26 mouse cellular contexts compared by ENCODE assay signal in genomic region chr11:19873796-19874195, GRCm38 (mm10). TPM values are rescaled to one million over a fixed set of nuclear protein-coding genes. Genes with fewer than 3 reads are reported as not detected.
DNase-seq lines count a peak whose midpoint lies in the region; ATAC-seq lines count a peak whose summit lies in the region.
"Had no signal": no experiment of that assay in that cellular context is flagged by ENCODE, and none has a peak within 500 bp of the region (broad histone marks: within the 10 kb centered on the region; RNA-seq: fewer than 3 reads in every experiment).

No protein-coding gene starts in this region.

- H3K36me3 ChIP-seq in embryonic facial prominence, embryonic 14.5 days (ENCODE audit: control insufficient read depth, insufficient read depth, low read length) = no peaks in the 10 kb centered on the region
- no peaks in the 10 kb centered on the region for H3K36me3 ChIP-seq in embryonic facial prominence, embryonic 10.5 days (replicated peaks)
- no peaks in the 10 kb centered on the region for H3K36me3 ChIP-seq in midbrain, embryonic 10.5 days
- H3K36me3 ChIP-seq: embryonic facial prominence, embryonic 13.5 days; G1E; heart, embryonic 10.5 days; heart, embryonic 13.5 days had no signal

- H3K4me2 ChIP-seq in embryonic facial prominence, embryonic 14.5 days (ENCODE audit: low read depth, low read length) = no peak overlapping the region
- H3K4me2 ChIP-seq: embryonic facial prominence, embryonic 13.5 days; heart, embryonic 13.5 days; hindbrain, embryonic 14.5 days had no signal

- H3K9ac ChIP-seq in embryonic facial prominence, embryonic 14.5 days (ENCODE audit: low read depth, low read length) = no peak overlapping the region
- H3K9ac ChIP-seq: embryonic facial prominence, embryonic 13.5 days; forebrain, postnatal 0 days; heart, embryonic 13.5 days; hindbrain, embryonic 14.5 days had no signal

- H3K4me1 ChIP-seq in embryonic facial prominence, embryonic 14.5 days (ENCODE audit: control insufficient read depth, insufficient read depth, low read length) = no peaks in the 10 kb centered on the region
- peaks cover 5% of the 10 kb centered on the region; the same call in 1 of the 2 replicates for H3K4me1 ChIP-seq in embryonic facial prominence, embryonic 10.5 days
- peaks cover 11% of the 10 kb centered on the region for H3K4me1 ChIP-seq in midbrain, embryonic 10.5 days
- H3K4me1 ChIP-seq: embryonic facial prominence, embryonic 13.5 days had no signal

- peak; percentile 24 for DNase-seq in embryonic facial prominence, embryonic 14.5 days (ENCODE audit: low spot score)
- DNase-seq in embryonic facial prominence, embryonic 10.5 days (ENCODE audit: low spot score) = no peak
- DNase-seq in urinary bladder, adult 2 months (ENCODE audit: low spot score) = peak; percentile 34
- DNase-seq in urinary bladder, postnatal 10 days (ENCODE audit: low spot score) = no peak
- peak; percentile 29 for DNase-seq in urinary bladder, postnatal 25 days (ENCODE audit: low spot score)
- no peak for DNase-seq in midbrain, embryonic 10.5 days (ENCODE audit: low spot score)
- DNase-seq: adrenal gland, postnatal 10 days; adrenal gland, postnatal 36 days; cerebellum, adult 18-20 months; cerebellum, adult 9-11 months; cerebellum, postnatal 25 days; forebrain, postnatal 0 days; gastrocnemius, adult 2 months; gastrocnemius, postnatal 14 days; heart, adult 2 months; heart, postnatal 14 days; heart, postnatal 4 days had no signal

- WGBS in embryonic facial prominence, embryonic 14.5 days = 76% methylated on average over 6 of the region's 6 CpGs
- WGBS in embryonic facial prominence, embryonic 10.5 days = 81% methylated on average over 6 of the region's 6 CpGs
- 91% methylated on average over 6 of the region's 6 CpGs for WGBS in midbrain, embryonic 10.5 days

- no peak overlapping the region for H3K27ac ChIP-seq in embryonic facial prominence, embryonic 14.5 days (replicated peaks; ENCODE audit: low read depth, low read length)
- no peak overlapping the region for H3K27ac ChIP-seq in embryonic facial prominence, embryonic 10.5 days (replicated peaks)
- no peak overlapping the region for H3K27ac ChIP-seq in midbrain, embryonic 10.5 days (replicated peaks)
- H3K27ac ChIP-seq: embryonic facial prominence, embryonic 13.5 days; gastrocnemius, adult 2 months; heart, adult 2 months; heart, embryonic 10.5 days; heart, embryonic 13.5 days; hindbrain, embryonic 14.5 days; hindbrain, postnatal 0 days had no signal

- no peaks in the 10 kb centered on the region for H3K9me3 ChIP-seq in embryonic facial prominence, embryonic 14.5 days (ENCODE audit: control insufficient read depth, low read length)
- no peaks in the 10 kb centered on the region for H3K9me3 ChIP-seq in embryonic facial prominence, embryonic 10.5 days
- no peaks in the 10 kb centered on the region for H3K9me3 ChIP-seq in midbrain, embryonic 10.5 days (replicated peaks)
- H3K9me3 ChIP-seq: embryonic facial prominence, embryonic 13.5 days; G1E; heart, embryonic 10.5 days; heart, embryonic 13.5 days had no signal

- H3K27me3 ChIP-seq in embryonic facial prominence, embryonic 14.5 days (replicated peaks; ENCODE audit: control insufficient read depth, insufficient read depth, low read length) = no peaks in the 10 kb centered on the region
- H3K27me3 ChIP-seq in embryonic facial prominence, embryonic 10.5 days (replicated peaks; ENCODE audit: low read depth, poor library complexity, severe bottlenecking) = no peaks in the 10 kb centered on the region
- no peaks in the 10 kb centered on the region for H3K27me3 ChIP-seq in midbrain, embryonic 10.5 days (ENCODE audit: low read depth, poor library complexity, severe bottlenecking)
- H3K27me3 ChIP-seq: embryonic facial prominence, embryonic 13.5 days; heart, embryonic 13.5 days; Patski had no signal

- no peak for ATAC-seq in embryonic facial prominence, embryonic 14.5 days (ENCODE audit: low read depth)
- no peak for ATAC-seq in granulocyte monocyte progenitor cell, adult 5-6 weeks (replicated peaks; ENCODE audit: poor library complexity, severe bottlenecking)
- ATAC-seq: forebrain, embryonic 14.5 days; forebrain, postnatal 0 days; hindbrain, postnatal 0 days; Patski had no signal

- H3K4me3 ChIP-seq in embryonic facial prominence, embryonic 14.5 days (ENCODE audit: low read depth, low read length) = no peak overlapping the region
- H3K4me3 ChIP-seq in embryonic facial prominence, embryonic 10.5 days = no peak overlapping the region
- no peak overlapping the region for H3K4me3 ChIP-seq in midbrain, embryonic 10.5 days
- H3K4me3 ChIP-seq: embryonic facial prominence, embryonic 13.5 days; gastrocnemius, adult 2 months; heart, adult 2 months; heart, embryonic 10.5 days; heart, embryonic 13.5 days had no signal

RNA-seq across cellular contexts. Expression of gene Spred2, which starts 50.4 kb away (rescaled TPM):
- 7.7 and 8.7 TPM in 2 replicates for polyA plus RNA-seq in embryonic facial prominence, embryonic 14.5 days (2014; fragmentation: Nextera tagmentation; extraction: Ambion mirVana)
- 8.3 and 8.6 TPM in 2 replicates for polyA plus RNA-seq in embryonic facial prominence, embryonic 10.5 days (2016; fragmentation: Nextera tagmentation; extraction: Ambion mirVana)
- 23.2 and 31.7 TPM in 2 replicates for polyA plus RNA-seq in urinary bladder, adult 2 months (2012; rRNA removed)
- polyA plus RNA-seq in midbrain, embryonic 10.5 days (2016; fragmentation: Nextera tagmentation; extraction: Ambion mirVana) = 5.9 and 6.8 TPM in 2 replicates
- total RNA-seq in granulocyte monocyte progenitor cell, adult 5-6 weeks (2014; fragmentation: Nextera tagmentation) = 16.8 and 19.4 TPM in 2 replicates
- total RNA-seq in granulocyte monocyte progenitor cell, adult 5-6 weeks (2017) = 4.6 and 6.8 TPM in 2 replicates

Comparison
In these comparisons a context has a peak if more than half of its experiments do, and no peak if none do; other contexts are left out.
1. DNase-seq: peak in embryonic facial prominence, embryonic 14.5 days (single experiment), urinary bladder, adult 2 months (single experiment) and urinary bladder, postnatal 25 days (single experiment); none in embryonic facial prominence, embryonic 10.5 days (single experiment), urinary bladder, postnatal 10 days (single experiment) and midbrain, embryonic 10.5 days (single experiment).